Mouse (Mus musculus) intestine, embryonic 16.5 days (tissue): ENCODE results near the gene Six5. TPM values are rescaled to one million over a fixed set of nuclear protein-coding genes. Genes with fewer than 3 reads are reported as not detected.

Experiments used
- ATAC-seq: fragments of 200-750 bp; cut with Nextera tagmentation; 2 replicates; pipeline ENCODE4 v1.8.0; 2017; ENCODE audit warnings: moderate TSS enrichment, moderate library complexity
- H3K27ac ChIP-seq: fragments of 300-500 bp; sonication (generic); 2 replicates; pipeline ENCODE4 v1.5.1; 2014; ENCODE audit warnings: mild to moderate bottlenecking, low read length
- H3K27me3 ChIP-seq: fragments of 300-500 bp; sonication (generic); replicated peaks from 2 replicates; pipeline ENCODE4 v1.6.1; 2014; ENCODE audit warnings: low read length, control low read depth, mixed read lengths; ENCODE audit not compliant: control insufficient read depth, insufficient read depth
- H3K36me3 ChIP-seq: fragments of 300-500 bp; sonication (generic); 2 replicates; pipeline ENCODE4 v1.6.1; 2014; ENCODE audit warnings: low read length, control low read depth; ENCODE audit not compliant: control insufficient read depth, insufficient read depth
- H3K4me1 ChIP-seq: fragments of 300-500 bp; sonication (generic); 2 replicates; pipeline ENCODE4 v1.6.1; 2014; ENCODE audit warnings: low read length, control low read depth, mixed read lengths; ENCODE audit not compliant: control insufficient read depth, insufficient read depth
- H3K4me2 ChIP-seq: fragments of 300-500 bp; sonication (generic); 2 replicates; pipeline ENCODE4 v1.6.1; 2014; ENCODE audit warnings: low read depth, low read length, control low read depth
- H3K4me3 ChIP-seq: fragments of 300-500 bp; sonication (generic); 2 replicates; pipeline ENCODE4 v1.5.1; 2014; ENCODE audit warnings: mild to moderate bottlenecking, low read length
- H3K9ac ChIP-seq: fragments of 300-500 bp; sonication (generic); 2 replicates; pipeline ENCODE4 v1.6.1; 2014; ENCODE audit warnings: low read depth, low read length
- H3K9me3 ChIP-seq: fragments of 300-500 bp; sonication (generic); 2 replicates; pipeline ENCODE4 v1.6.1; 2016; ENCODE audit warnings: low read length, control low read depth; ENCODE audit not compliant: control insufficient read depth
- WGBS: fragments of 180-500 bp; shearing (Covaris S2); extraction: QIAGEN DNeasy Blood & Tissue Kit; methylation state at CpG from one replicate; pipeline ENCODE4 v1.1.7; 2014; 5-methylcytosine and 5-hydroxymethylcytosine counted together
- polyA plus RNA-seq: library from polyadenylated mRNA; unstranded; fragments of >200 nt; fragmentation: Nextera tagmentation; extraction: Ambion mirVana; gene quantifications from 2 replicates; pipeline ENCODE4 v1.2.1, GENCODE M21; 2015

Six5 gene
- polyA plus RNA-seq, 1 experiment from 2014 or later: 7.3 TPM

- Histone ChIP-seq H3K36me3 (peaks cover 27% of the 10 kb centered on the region), H3K27me3 (no peaks in the 10 kb centered on the region), H3K4me1 (peaks cover 58% of the 10 kb centered on the region), H3K27ac (peak overlapping the region; percentile 28; the same call in 1 of the 2 replicates), H3K4me3 (no peak overlapping the region), H3K9ac (peak overlapping the region; percentile 22; the same call in 1 of the 2 replicates), H3K9me3 (no peaks in the 10 kb centered on the region), H3K4me2 (no peak overlapping the region)
- 96% methylated on average over 4 of the region's 4 CpGs for WGBS
- no peak for ATAC-seq
Observed at GRCm38 (mm10) chr7:19082171-19082570, 12.2 kb upstream of the Six5 start.

GRCm38 (mm10) chr7:19083096-19083495 is 11.3 kb upstream of the Six5 start:
- H3K36me3 ChIP-seq: peaks cover 31% of the 10 kb centered on the region
- 0 out of 2 replicates have a peak overlapping the region, but pooled peaks have one; percentile 49 for H3K4me2 ChIP-seq
- no peak overlapping the region for H3K4me3 ChIP-seq
- ATAC-seq: no peak
- H3K27ac ChIP-seq: peak overlapping the region; percentile 10; the same call in 1 of the 2 replicates
- peaks cover 50% of the 10 kb centered on the region for H3K4me1 ChIP-seq
- no peaks in the 10 kb centered on the region for H3K9me3 ChIP-seq
- H3K27me3 ChIP-seq: no peaks in the 10 kb centered on the region
- WGBS: 54% methylated on average over 6 of the region's 6 CpGs
- H3K9ac ChIP-seq: peak overlapping the region; percentile 22

DNA sequence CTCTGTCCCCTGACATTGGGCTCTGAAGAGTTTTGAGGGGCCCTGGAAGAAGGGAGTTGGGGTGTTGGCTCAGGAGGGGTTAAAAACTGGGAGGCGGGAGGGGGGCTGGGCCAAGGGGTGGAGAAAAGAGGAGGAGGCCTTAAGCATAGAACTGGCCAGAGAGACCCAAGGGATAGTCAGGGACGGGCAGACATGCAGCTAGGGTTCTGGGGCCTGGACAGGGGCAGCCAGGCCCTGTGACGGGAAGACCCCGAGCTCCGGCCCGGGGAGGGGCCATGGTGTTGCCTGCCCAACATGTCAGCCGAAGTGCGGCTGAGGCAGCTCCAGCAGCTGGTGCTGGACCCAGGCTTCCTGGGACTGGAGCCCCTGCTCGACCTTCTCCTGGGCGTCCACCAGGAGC is 10.7 kb upstream of the Six5 start, which contains the start of gene Dmpk:
Gene Dmpk (plus strand): TSS at position 149 of the 400 bp plus-strand sequence.
- WGBS: 37% methylated on average over 10 of the region's 10 CpGs

DNA sequence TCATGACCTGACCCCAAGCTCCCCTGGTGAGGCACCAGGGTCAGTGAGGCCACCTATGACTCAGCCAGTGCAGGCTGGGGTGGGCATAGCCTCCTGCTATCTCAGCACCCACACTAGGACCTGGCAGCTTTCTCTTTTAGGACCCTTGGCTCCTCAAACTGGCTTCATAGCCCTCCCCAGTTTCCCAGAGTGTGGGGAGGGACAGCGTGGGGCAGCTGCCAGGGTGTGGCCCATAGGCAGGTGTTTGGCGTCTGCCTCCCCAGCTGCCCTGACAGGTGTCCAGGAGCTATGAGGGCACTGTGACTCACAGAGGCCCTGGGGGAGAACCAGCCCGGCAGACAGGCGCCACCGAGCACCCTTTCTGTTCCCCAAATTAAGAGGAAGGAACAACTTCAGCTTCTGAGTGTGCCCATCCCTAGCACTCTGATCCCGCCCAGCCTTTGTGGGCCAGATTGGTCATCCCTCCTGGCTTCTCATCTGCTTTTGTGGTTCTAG is 10.1 kb upstream of the Six5 start:
- Histone ChIP-seq H3K4me1 (peaks cover 50% of the 10 kb centered on the region), H3K27ac (peak overlapping the region; percentile 61)

More for the DNA sequence above, 10.7 kb upstream of the Six5 start, which contains the start of gene Dmpk:
- no peaks in the 10 kb centered on the region for H3K9me3 ChIP-seq
- ATAC-seq: peak; percentile 51
- H3K36me3 ChIP-seq: peaks cover 29% of the 10 kb centered on the region
- peak within 1 kb of the TSS; percentile 73 for H3K9ac ChIP-seq
- H3K4me1 ChIP-seq: peaks cover 50% of the 10 kb centered on the region
- peak within 1 kb of the TSS; percentile 50 for H3K4me3 ChIP-seq
- H3K27me3 ChIP-seq: no peaks in the 10 kb centered on the region
- H3K27ac ChIP-seq: peak within 1 kb of the TSS; percentile 61
- H3K4me2 ChIP-seq: peak within 1 kb of the TSS; percentile 49

GRCm38 (mm10) chr7:19084921-19085473 is 9.4 kb upstream of the Six5 start:
- no peaks in the 10 kb centered on the region for H3K27me3 ChIP-seq
- peak overlapping the region; percentile 69 for H3K27ac ChIP-seq
- H3K4me3 ChIP-seq: peak overlapping the region; percentile 50
- H3K9ac ChIP-seq: peak overlapping the region; percentile 73
- H3K9me3 ChIP-seq: no peaks in the 10 kb centered on the region
- WGBS: 32% methylated on average over 9 of the region's 9 CpGs
- peaks cover 28% of the 10 kb centered on the region for H3K36me3 ChIP-seq
- ATAC-seq: no peak
- H3K4me2 ChIP-seq: peak overlapping the region; percentile 49
- H3K4me1 ChIP-seq: peaks cover 50% of the 10 kb centered on the region

More for the DNA sequence above, 10.1 kb upstream of the Six5 start:
- Histone ChIP-seq H3K4me3 (peak overlapping the region; percentile 50), H3K9ac (peak overlapping the region; percentile 73), H3K4me2 (peak overlapping the region; percentile 49), H3K9me3 (no peaks in the 10 kb centered on the region), H3K36me3 (peaks cover 28% of the 10 kb centered on the region), H3K27me3 (no peaks in the 10 kb centered on the region)
- WGBS: 49% methylated on average over 6 of the region's 6 CpGs
- ATAC-seq: peak; percentile 25

GRCm38 (mm10) chr7:19085495-19085894 is 8.9 kb upstream of the Six5 start:
- Histone ChIP-seq H3K36me3 (peaks cover 25% of the 10 kb centered on the region), H3K27me3 (no peaks in the 10 kb centered on the region), H3K4me1 (peaks cover 50% of the 10 kb centered on the region), H3K4me3 (peak overlapping the region; percentile 50), H3K27ac (peak overlapping the region; percentile 69), H3K4me2 (peak overlapping the region; percentile 49), H3K9ac (peak overlapping the region; percentile 73), H3K9me3 (no peaks in the 10 kb centered on the region)
- no peak for ATAC-seq
- WGBS: 9% methylated on average over 6 of the region's 6 CpGs

- Histone ChIP-seq H3K9ac (peak overlapping the region; percentile 73), H3K27me3 (no peaks in the 10 kb centered on the region), H3K4me2 (peak overlapping the region; percentile 49), H3K27ac (peak overlapping the region; percentile 69; the same call in 1 of the 2 replicates), H3K9me3 (no peaks in the 10 kb centered on the region), H3K4me1 (peaks cover 50% of the 10 kb centered on the region), H3K4me3 (peak overlapping the region; percentile 50), H3K36me3 (peaks cover 20% of the 10 kb centered on the region)
- 14% methylated on average over 14 of the region's 14 CpGs for WGBS
- peak; percentile 59 for ATAC-seq
Observed at GRCm38 (mm10) chr7:19086042-19086441, 8.4 kb upstream of the Six5 start.

DNA sequence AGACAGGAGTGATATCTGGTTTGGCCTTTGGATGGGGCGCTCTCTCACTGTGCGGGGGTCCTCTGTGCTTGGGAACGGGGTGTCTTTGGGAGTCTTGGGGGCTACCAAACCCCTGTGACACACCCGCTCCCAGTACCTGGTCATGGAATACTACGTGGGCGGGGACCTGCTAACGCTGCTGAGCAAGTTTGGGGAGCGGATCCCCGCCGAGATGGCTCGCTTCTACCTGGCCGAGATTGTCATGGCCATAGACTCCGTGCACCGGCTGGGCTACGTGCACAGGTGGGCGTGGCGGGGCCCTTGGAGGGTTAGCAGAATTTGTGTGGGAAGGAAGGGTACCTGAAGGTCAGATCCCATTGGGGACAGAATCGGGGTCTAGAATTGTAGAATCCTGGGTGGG is 7.6 kb upstream of the Six5 start:
- WGBS: 69% methylated on average over 18 of the region's 18 CpGs
- H3K27me3 ChIP-seq: no peaks in the 10 kb centered on the region
- H3K4me2 ChIP-seq: no peak overlapping the region
- H3K4me1 ChIP-seq: peaks cover 52% of the 10 kb centered on the region
- no peak overlapping the region for H3K9ac ChIP-seq
- no peaks in the 10 kb centered on the region for H3K9me3 ChIP-seq
- no peak overlapping the region for H3K27ac ChIP-seq
- no peak overlapping the region for H3K4me3 ChIP-seq
- ATAC-seq: no peak
- H3K36me3 ChIP-seq: peaks cover 13% of the 10 kb centered on the region

GRCm38 (mm10) chr7:19088813-19089212 is 5.6 kb upstream of the Six5 start:
- Histone ChIP-seq H3K9ac (no peak overlapping the region), H3K36me3 (0 out of 2 replicates have a peak, but pooled peaks cover 5% of the 10 kb centered on the region), H3K4me1 (peaks cover 50% of the 10 kb centered on the region), H3K27me3 (no peaks in the 10 kb centered on the region), H3K4me3 (no peak overlapping the region), H3K9me3 (no peaks in the 10 kb centered on the region), H3K4me2 (no peak overlapping the region), H3K27ac (no peak overlapping the region)
- ATAC-seq: no peak
- WGBS: 44% methylated on average over 10 of the region's 10 CpGs
